Mouse (Mus musculus) right cerebral cortex, postnatal 14 days (tissue): ENCODE measurements around the gene Tbc1d9.

Experiments
- DNase-seq: peaks from one replicate; pipeline ENCODE4 v3.0.0; 2022

Gene Tbc1d9

GRCm38 (mm10) chr8:83181851-83182482 lies 16.8 kb downstream of the Tbc1d9 start:
- no peak for DNase-seq

- no peak for DNase-seq
Measured at GRCm38 (mm10) chr8:83182784-83183183, 17.6 kb downstream of the Tbc1d9 start.

- DNase-seq, result no peak
Measured at GRCm38 (mm10) chr8:83186376-83186775, 21.2 kb downstream of the Tbc1d9 start.

GRCm38 (mm10) chr8:83187363-83187962 lies 22.3 kb downstream of the Tbc1d9 start:
- no peak for DNase-seq

GRCm38 (mm10) chr8:83189538-83190095 lies 24.5 kb downstream of the Tbc1d9 start:
- no peak for DNase-seq

GRCm38 (mm10) chr8:83196088-83196487 lies 30.9 kb downstream of the Tbc1d9 start:
- DNase-seq, result peak; percentile 17

- DNase-seq, result no peak
Measured at GRCm38 (mm10) chr8:83199715-83200114, 34.6 kb downstream of the Tbc1d9 start.

- DNase-seq, result peak; percentile 21
Measured at GRCm38 (mm10) chr8:83200191-83201177, 35.3 kb downstream of the Tbc1d9 start.

- DNase-seq, result no peak
Measured at GRCm38 (mm10) chr8:83202946-83203345, 37.8 kb downstream of the Tbc1d9 start.

GRCm38 (mm10) chr8:83205907-83206306 lies 40.8 kb downstream of the Tbc1d9 start:
- DNase-seq, result no peak

- no peak for DNase-seq
Measured at GRCm38 (mm10) chr8:83209581-83209980, 44.4 kb downstream of the Tbc1d9 start.

GRCm38 (mm10) chr8:83210676-83211075 lies 45.5 kb downstream of the Tbc1d9 start:
- DNase-seq, result no peak

- no peak for DNase-seq
Measured at GRCm38 (mm10) chr8:83215065-83215464, 49.9 kb downstream of the Tbc1d9 start.

GRCm38 (mm10) chr8:83216520-83216919 lies 51.4 kb downstream of the Tbc1d9 start:
- no peak for DNase-seq

- no peak for DNase-seq
Measured at GRCm38 (mm10) chr8:83217196-83217595, 52.0 kb downstream of the Tbc1d9 start.

GRCm38 (mm10) chr8:83217891-83218290 lies 52.7 kb downstream of the Tbc1d9 start:
- DNase-seq, result no peak

GRCm38 (mm10) chr8:83219392-83219791 lies 54.2 kb downstream of the Tbc1d9 start:
- no peak for DNase-seq

- no peak for DNase-seq
Measured at GRCm38 (mm10) chr8:83220746-83221145, 55.6 kb downstream of the Tbc1d9 start.

- no peak for DNase-seq
Measured at GRCm38 (mm10) chr8:83224754-83225416, 59.7 kb downstream of the Tbc1d9 start.

- DNase-seq, result no peak
Measured at GRCm38 (mm10) chr8:83225598-83225997, 60.4 kb downstream of the Tbc1d9 start.

GRCm38 (mm10) chr8:83227336-83227735 lies 62.2 kb downstream of the Tbc1d9 start:
- DNase-seq, result no peak

GRCm38 (mm10) chr8:83233099-83233498 lies 67.9 kb downstream of the Tbc1d9 start:
- no peak for DNase-seq

- no peak for DNase-seq
Measured at GRCm38 (mm10) chr8:83239341-83239740, 74.2 kb downstream of the Tbc1d9 start.
